Mouse (Mus musculus) erythroblast, embryonic 14.5 days (primary cell): ENCODE measurements around the gene Tor4a. TPM values are rescaled to one million over a fixed set of nuclear protein-coding genes. Genes with fewer than 3 reads are reported as not detected.

ENCODE experiments used
- H3K27me3 ChIP-seq: 2 replicates; pipeline ENCODE4 v1.6.1; 2012; ENCODE audit warnings: inconsistent platforms; ENCODE audit not compliant: control insufficient read depth
- H3K36me3 ChIP-seq: 2 replicates; pipeline ENCODE4 v1.6.1; 2012; ENCODE audit warnings: mild to moderate bottlenecking, inconsistent platforms; ENCODE audit not compliant: control insufficient read depth
- H3K4me1 ChIP-seq: 2 replicates; pipeline ENCODE4 v1.6.1; 2012; ENCODE audit warnings: inconsistent platforms; ENCODE audit not compliant: control insufficient read depth
- H3K4me3 ChIP-seq: replicated peaks from 2 replicates; pipeline ENCODE3; 2012; ENCODE audit warnings: moderate library complexity, mild to moderate bottlenecking, inconsistent platforms
- H3K9me3 ChIP-seq: 2 replicates; pipeline ENCODE4 v1.6.1; 2012; ENCODE audit warnings: low read length, inconsistent platforms, mixed read lengths; ENCODE audit not compliant: control insufficient read depth
- GATA1 ChIP-seq: IDR thresholded peaks from 2 replicates; pipeline ENCODE4 v1.6.1; 2012; ENCODE audit warnings: low read length, inconsistent platforms, mixed read lengths
- TAL1 ChIP-seq: IDR thresholded peaks from 3 replicates; pipeline ENCODE4 v1.6.1; 2012; ENCODE audit warnings: low read length, inconsistent platforms, mixed read lengths
- polyA plus RNA-seq: library from polyadenylated mRNA; stranded (reverse); fragments of >175 nt; gene quantifications from 2 replicates; pipeline ENCODE4 v1.2.3, GENCODE M21; 2012

Gene Tor4a
- polyA plus RNA-seq, 1 experiment: 0.02 TPM

DNA sequence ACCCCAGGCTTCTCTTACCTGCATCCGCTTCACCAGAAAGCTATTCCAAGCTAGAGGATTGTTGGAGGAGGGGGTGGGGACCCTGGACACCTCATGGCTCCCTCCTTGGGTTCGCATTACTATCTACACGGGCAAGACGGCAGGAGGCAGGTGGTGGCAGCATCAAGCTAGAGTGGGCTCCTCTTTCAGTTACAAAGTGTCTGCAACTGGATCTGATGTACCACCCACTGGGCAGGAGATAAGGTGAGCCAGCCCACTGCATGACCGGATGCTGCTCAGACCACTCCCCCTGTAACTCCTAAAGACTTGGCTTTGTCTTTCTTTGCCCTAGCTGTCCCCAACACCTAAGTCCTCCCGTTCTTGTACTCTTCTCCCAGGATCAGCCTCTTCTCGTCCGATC lies 39.9 kb upstream of the Tor4a start, which contains the start of gene Rnf224:
Gene Rnf224 (minus strand): TSS at position 174 of the 400 bp plus-strand sequence.
- TF ChIP-seq GATA1: no peak
- no peak for TF ChIP-seq TAL1
- Histone ChIP-seq H3K27me3 (peaks cover 22% of the 10 kb centered on the region), H3K4me3 (no peak within 1 kb of the TSS), H3K4me1 (peaks cover 36% of the 10 kb centered on the region), H3K9me3 (no peaks in the 10 kb centered on the region), H3K36me3 (no peaks in the 10 kb centered on the region)

DNA sequence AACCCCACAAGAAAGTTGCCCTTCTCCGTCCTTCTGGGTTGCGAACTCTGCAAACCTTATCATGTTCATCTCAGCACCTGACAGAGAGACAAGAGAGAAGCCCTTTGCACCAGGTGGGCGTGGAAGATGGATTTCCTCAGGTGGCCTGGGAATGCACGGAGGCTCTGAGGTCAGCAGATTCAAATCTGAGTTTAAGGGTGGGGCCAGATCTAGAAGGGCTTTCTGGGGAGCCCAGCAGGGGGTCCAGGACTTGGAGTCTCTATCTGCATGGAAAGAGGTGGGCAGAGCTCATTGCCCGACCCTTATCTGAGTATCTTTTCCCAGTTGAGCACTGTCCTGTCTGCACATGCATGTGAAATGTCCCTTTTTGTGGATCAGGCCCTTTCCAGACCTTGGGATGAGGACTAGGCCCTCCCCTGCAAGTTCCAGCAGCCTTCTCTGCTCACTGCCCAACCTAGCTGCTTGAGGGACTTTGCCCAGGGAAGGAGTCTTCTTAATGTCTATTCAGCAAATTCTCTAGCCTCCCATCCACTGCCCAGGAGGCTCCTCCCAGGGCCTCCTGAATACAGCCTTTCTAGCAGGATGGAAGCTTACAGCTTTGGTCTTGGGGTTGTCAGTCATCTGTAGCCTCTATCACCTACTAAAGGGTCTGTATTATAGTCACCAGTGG lies 38.0 kb upstream of the Tor4a start:
- Histone ChIP-seq H3K9me3 (no peaks in the 10 kb centered on the region), H3K4me1 (peaks cover 17% of the 10 kb centered on the region), H3K27me3 (peaks cover 16% of the 10 kb centered on the region), H3K4me3 (no peak overlapping the region), H3K36me3 (no peaks in the 10 kb centered on the region)
- TF ChIP-seq GATA1 (no peak), TAL1 (no peak)

DNA sequence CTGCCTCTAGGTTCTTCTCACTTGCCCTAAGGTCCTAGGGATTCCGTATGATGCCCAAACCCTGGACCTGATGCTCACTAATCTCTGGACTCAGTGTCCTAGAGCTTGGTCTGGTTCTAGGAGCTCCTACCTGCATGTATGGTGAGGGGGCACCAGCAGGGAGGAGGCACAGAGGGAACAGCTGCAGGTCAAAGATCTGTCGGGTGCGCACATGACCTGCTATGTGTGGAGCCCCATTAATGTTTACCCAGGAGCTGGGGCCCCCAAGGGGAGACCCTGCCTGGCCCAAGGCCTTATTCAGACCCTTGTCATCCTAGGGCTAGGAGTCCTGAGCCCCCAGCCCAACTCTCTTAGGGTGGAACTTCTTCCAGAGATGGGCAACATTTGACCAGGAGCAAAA lies 37.4 kb upstream of the Tor4a start, which contains the start of gene Slc34a3:
Gene Slc34a3 (minus strand): TSS at position 315 of the 400 bp plus-strand sequence.
- Histone ChIP-seq H3K4me3 (no peak within 1 kb of the TSS), H3K4me1 (peaks cover 15% of the 10 kb centered on the region), H3K9me3 (no peaks in the 10 kb centered on the region), H3K36me3 (no peaks in the 10 kb centered on the region), H3K27me3 (peaks cover 16% of the 10 kb centered on the region)
- TF ChIP-seq GATA1 (no peak), TAL1 (no peak)

DNA sequence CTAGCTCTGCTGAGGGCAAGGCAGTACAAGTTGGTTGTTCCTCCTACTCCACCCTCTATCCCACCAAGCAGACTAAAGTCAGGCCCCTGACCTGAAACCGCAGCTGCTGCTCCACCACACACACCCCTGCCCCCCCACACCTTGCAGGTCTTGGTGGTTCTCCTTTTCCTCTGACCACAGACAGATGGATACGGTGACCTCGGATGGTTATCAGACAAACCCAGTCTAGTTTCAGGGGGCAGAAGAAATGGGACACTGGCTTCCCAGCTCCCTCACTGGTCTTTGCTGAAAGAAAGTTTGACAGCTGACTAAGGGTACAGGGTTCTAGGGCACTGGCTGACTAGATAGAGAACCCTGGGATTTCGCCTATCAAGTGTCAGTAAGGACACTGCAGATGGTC lies 36.7 kb upstream of the Tor4a start:
- H3K27me3 ChIP-seq: peaks cover 16% of the 10 kb centered on the region
- H3K36me3 ChIP-seq: no peaks in the 10 kb centered on the region
- TF ChIP-seq TAL1 (no peak), GATA1 (no peak)
- H3K4me1 ChIP-seq: peaks cover 18% of the 10 kb centered on the region
- no peaks in the 10 kb centered on the region for H3K9me3 ChIP-seq
- no peak overlapping the region for H3K4me3 ChIP-seq

DNA sequence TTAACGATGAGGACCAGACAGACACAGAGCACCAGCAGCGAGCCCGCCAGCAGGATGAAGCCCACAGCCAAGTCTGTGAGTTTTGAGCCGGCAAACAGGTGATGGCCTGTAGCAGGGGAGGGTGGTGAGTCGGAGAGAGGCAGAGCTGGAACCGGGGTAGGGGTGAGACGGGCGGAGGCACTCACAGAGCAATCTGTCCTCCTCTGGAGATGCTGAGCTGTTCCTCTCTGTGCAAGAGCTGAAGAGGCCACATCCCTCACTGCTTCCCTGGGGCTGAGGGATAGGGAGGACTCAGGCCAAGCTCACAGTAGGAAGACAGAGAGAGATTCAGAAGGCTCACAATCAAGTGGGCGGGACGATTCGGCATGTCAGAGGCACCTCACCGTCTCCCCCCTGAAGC lies 34.4 kb upstream of the Tor4a start:
- Histone ChIP-seq H3K4me1 (peaks cover 27% of the 10 kb centered on the region), H3K36me3 (no peaks in the 10 kb centered on the region), H3K9me3 (no peaks in the 10 kb centered on the region), H3K27me3 (peaks cover 9% of the 10 kb centered on the region), H3K4me3 (no peak overlapping the region)
- no peak for TF ChIP-seq TAL1
- TF ChIP-seq GATA1: no peak

DNA sequence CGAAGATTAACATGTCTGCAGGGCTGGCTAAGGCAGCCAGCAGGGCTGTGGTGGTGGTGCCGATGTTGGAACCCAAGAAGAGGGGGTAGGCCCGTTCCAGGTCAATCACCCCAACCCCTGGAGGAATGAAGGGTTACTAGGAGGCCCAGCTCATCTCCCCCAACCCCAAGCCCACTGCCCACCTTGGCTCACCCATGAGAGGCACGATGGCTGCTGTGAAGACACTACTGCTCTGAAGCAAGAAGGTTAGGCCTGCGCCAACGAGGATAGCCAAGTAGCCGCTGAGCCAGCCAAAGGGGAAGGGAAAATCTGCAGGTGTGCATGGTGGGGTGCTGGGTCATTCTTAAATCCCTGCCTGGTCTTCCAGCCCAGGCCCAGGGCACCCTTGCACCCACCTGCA lies 33.9 kb upstream of the Tor4a start:
- no peaks in the 10 kb centered on the region for H3K36me3 ChIP-seq
- TF ChIP-seq GATA1 (no peak), TAL1 (no peak)
- peaks cover 7% of the 10 kb centered on the region for H3K27me3 ChIP-seq
- H3K9me3 ChIP-seq: no peaks in the 10 kb centered on the region
- peaks cover 30% of the 10 kb centered on the region for H3K4me1 ChIP-seq
- no peak overlapping the region for H3K4me3 ChIP-seq

DNA sequence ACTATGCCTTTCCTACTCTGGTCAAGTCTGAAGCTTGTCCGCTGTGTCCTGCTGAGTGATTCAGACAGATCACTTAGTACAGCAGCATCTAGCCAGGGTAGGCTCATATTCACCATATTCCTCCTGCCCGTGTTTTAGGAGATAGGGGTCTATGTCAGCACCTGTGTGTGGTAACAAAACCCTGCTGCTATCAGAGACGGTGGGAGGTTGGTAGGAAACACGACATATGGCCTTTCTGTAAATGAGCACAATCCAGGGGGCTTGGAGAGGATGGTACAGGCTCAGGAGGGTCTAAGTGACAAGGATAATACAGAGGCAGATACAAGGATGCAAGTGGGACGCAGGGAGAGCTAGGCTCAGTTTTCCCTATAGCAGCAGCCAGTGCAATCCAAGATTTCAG lies 32.9 kb upstream of the Tor4a start:
- H3K4me3 ChIP-seq: no peak overlapping the region
- H3K9me3 ChIP-seq: no peaks in the 10 kb centered on the region
- H3K36me3 ChIP-seq: no peaks in the 10 kb centered on the region
- H3K27me3 ChIP-seq: peaks cover 7% of the 10 kb centered on the region
- TF ChIP-seq GATA1 (no peak), TAL1 (no peak)
- H3K4me1 ChIP-seq: peaks cover 34% of the 10 kb centered on the region

DNA sequence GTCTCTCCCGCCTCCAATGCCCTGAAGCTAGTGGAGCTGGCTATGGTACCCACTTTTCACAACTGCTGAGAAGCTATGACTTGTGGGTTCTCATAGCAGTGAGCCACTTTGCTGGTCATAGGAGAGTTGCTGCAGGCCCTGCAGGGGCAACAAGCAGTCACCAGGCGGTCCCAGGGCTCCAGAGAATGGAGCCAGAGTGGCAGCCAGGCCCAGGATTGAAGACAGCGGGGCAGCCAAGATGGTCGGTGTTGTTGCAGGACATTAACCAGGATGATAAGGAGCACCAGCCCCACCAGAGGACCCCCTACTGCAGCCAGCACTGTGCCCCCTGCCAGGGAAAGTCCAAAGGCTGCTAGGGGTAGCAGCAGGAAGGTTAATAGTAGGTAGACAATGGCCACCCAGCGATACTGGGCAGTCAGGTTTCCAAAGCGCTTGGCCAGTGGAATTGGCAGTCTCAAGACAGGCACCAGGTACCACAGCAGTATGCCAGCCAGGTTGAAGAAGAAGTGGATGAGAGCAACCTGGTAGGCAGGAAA lies 32.4 kb upstream of the Tor4a start:
- TF ChIP-seq TAL1: no peak
- TF ChIP-seq GATA1: no peak
- peaks cover 34% of the 10 kb centered on the region for H3K4me1 ChIP-seq
- H3K36me3 ChIP-seq: peaks cover 3% of the 10 kb centered on the region
- H3K9me3 ChIP-seq: no peaks in the 10 kb centered on the region
- H3K4me3 ChIP-seq: peak overlapping the region; percentile 46
- H3K27me3 ChIP-seq: peaks cover 7% of the 10 kb centered on the region

DNA sequence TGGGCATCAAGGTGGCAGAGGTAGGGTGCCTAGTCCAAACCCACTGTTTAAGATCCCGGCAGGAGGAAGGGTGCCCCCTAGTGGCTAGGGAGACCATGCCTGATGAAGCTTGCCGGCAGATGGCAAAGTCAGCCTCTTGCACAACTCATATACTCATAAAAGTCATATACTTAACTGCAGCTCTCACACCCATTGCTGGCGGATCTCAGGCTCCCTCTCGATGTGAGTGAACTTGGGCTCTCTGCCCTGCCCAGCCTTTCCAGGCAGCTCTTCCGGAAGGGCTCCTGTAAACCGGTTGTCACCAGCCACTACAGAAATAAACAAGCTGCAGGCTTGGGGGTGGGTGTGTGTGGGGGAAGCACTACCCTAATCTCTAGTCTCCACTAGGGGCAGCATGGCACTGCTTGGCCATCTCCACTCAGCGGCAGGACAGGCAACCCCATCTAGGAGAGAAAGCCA lies 31.8 kb upstream of the Tor4a start:
- Histone ChIP-seq H3K36me3 (peaks cover 9% of the 10 kb centered on the region), H3K4me1 (peaks cover 34% of the 10 kb centered on the region), H3K27me3 (peaks cover 7% of the 10 kb centered on the region), H3K9me3 (no peaks in the 10 kb centered on the region), H3K4me3 (peak overlapping the region; percentile 46)
- TF ChIP-seq GATA1: no peak
- TF ChIP-seq TAL1: no peak

DNA sequence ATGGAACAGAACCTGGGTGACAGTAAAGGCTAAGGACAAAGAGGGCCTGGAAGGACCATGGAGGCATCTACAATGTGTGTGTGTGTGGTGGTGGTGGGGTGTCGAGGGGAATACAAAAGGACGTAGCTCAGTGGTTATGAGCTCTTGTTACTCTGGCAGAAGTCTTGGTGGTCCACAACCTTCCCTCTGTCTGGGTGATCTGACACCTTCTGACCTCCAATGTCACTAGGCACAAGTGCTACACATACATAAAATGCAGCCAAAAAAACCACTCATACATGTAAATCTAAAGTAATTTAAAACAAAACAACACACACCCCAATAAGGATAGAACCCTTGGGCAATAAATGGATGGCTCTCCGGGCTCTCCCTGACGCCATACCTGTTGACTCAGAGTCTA lies 30.7 kb upstream of the Tor4a start:
- TF ChIP-seq TAL1 (no peak), GATA1 (no peak)
- no peak overlapping the region for H3K4me3 ChIP-seq
- H3K4me1 ChIP-seq: peaks cover 41% of the 10 kb centered on the region
- H3K27me3 ChIP-seq: peaks cover 7% of the 10 kb centered on the region
- peaks cover 19% of the 10 kb centered on the region for H3K36me3 ChIP-seq
- no peaks in the 10 kb centered on the region for H3K9me3 ChIP-seq
